Mouse (Mus musculus) ES-E14 (cell line): ENCODE measurements around the gene Rhbdd3. TPM values are rescaled to one million over a fixed set of nuclear protein-coding genes. Genes with fewer than 3 reads are reported as not detected.

Source experiments
- DNase-seq: peaks from one replicate; pipeline ENCODE4 v3.0.0-alpha.2; 2013; ENCODE audit warnings: low read depth, low spot score
- H3K27ac ChIP-seq: 2 replicates; pipeline ENCODE4 v1.5.1; 2012; ENCODE audit warnings: low read depth, mild to moderate bottlenecking, low read length, moderate library complexity, mixed read lengths; ENCODE audit not compliant: poor library complexity, insufficient read depth, severe bottlenecking
- H3K36me3 ChIP-seq: 2 replicates; pipeline ENCODE4 v1.6.1; 2012; ENCODE audit warnings: mild to moderate bottlenecking, low read length, moderate library complexity, mixed read lengths; ENCODE audit not compliant: control insufficient read depth, poor library complexity, insufficient read depth, severe bottlenecking
- H3K4me1 ChIP-seq, 2 experiments: fragments of 150-350 bp in 1 of 2; sonication (generic) in 1 of 2; 2 replicates each; pipeline ENCODE4 v1.6.1; 2012; ENCODE audit warnings: low read length in 2 of 2, mild to moderate bottlenecking in 1 of 2, mixed read lengths in 1 of 2; ENCODE audit not compliant: control insufficient read depth in 2 of 2, insufficient read depth in 2 of 2, poor library complexity in 1 of 2
- H3K4me3 ChIP-seq, 2 experiments: fragments of 150-350 bp in 1 of 2; sonication (generic) in 1 of 2; 2 replicates each; pipeline ENCODE4 v1.5.1; 2012; ENCODE audit warnings: low read length in 2 of 2, low read depth in 1 of 2, mild to moderate bottlenecking in 1 of 2, mixed read lengths in 1 of 2; ENCODE audit not compliant: insufficient read depth in 1 of 2, poor library complexity in 1 of 2, severe bottlenecking in 1 of 2
- H3K9ac ChIP-seq: 2 replicates; pipeline ENCODE4 v1.6.1; 2012; ENCODE audit warnings: low read depth, mild to moderate bottlenecking, low read length, mixed read lengths; ENCODE audit not compliant: poor library complexity, insufficient read depth, severe bottlenecking
- H3K9me3 ChIP-seq: fragments of 150-350 bp; sonication (generic); 2 replicates; pipeline ENCODE4 v1.6.1; 2012; ENCODE audit warnings: low read depth, mild to moderate bottlenecking, low read length; ENCODE audit not compliant: control insufficient read depth, insufficient read depth
- CHD2 ChIP-seq: IDR thresholded peaks from 2 replicates; pipeline ENCODE4 v1.6.1; 2014; ENCODE audit warnings: mild to moderate bottlenecking, low read depth, low read length, inconsistent platforms
- HCFC1 ChIP-seq: IDR thresholded peaks from 2 replicates; pipeline ENCODE4 v1.6.1; 2012; ENCODE audit warnings: low read length, inconsistent platforms, borderline replicate concordance; ENCODE audit not compliant: insufficient read depth
- MAFK ChIP-seq: IDR thresholded peaks from 2 replicates; pipeline ENCODE4 v1.6.1; 2014; ENCODE audit warnings: mild to moderate bottlenecking, low read depth, low read length, inconsistent platforms; ENCODE audit not compliant: insufficient read depth
- ZC3H11A ChIP-seq: IDR thresholded peaks from 2 replicates; pipeline ENCODE4 v1.6.1; 2012; ENCODE audit warnings: low read depth, mild to moderate bottlenecking, inconsistent platforms, low read length, borderline replicate concordance
- ZNF384 ChIP-seq: IDR thresholded peaks from 2 replicates; pipeline ENCODE4 v1.6.1; 2012; ENCODE audit warnings: low read depth, low read length, inconsistent platforms
- in situ Hi-C, 2 experiments: fragments of 600-800 bp; cut with MboI; formaldehyde crosslinking; loops; one replicate each; pipeline ENCODE4 v1.15.1; 2025; ENCODE audit warnings: low sequenced_read_pairs in 2 of 2, inconsistent platforms in 1 of 2; ENCODE audit not compliant: unreplicated experiment in 2 of 2
- total RNA-seq: library from RNA; depleted of rRNA; stranded (reverse); fragments of 300-350 nt; gene quantifications from 2 replicates; pipeline ENCODE4 v1.2.3, GENCODE M21; 2012

Gene Rhbdd3
- total RNA-seq, 1 experiment, result 33.9 TPM

DNA sequence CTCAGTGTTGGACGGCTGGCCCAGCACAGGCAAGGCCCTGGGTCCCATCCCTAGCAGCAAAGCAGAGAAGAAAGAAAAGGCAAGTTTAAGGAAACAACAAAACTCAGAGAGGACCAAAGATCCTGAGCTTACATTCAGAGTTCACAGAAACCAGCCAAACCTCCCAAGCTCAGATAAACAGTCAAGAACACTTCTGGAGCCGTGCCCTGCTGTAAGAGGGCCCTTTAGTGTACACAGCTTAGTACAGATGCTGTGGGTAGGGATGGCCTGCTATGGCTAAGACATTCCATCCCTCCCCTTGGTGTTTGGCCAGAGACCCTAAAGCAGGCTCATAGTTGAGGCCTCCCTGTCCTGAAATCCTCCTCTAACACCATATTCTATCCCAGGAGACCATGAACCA, 39.9 kb downstream of the Rhbdd3 start:
- Histone ChIP-seq H3K4me3 (no peak overlapping the region), H3K9ac (no peak overlapping the region), H3K9me3 (no peaks in the 10 kb centered on the region), H3K4me1 (peaks cover 2 to 6% of the 10 kb centered on the region in 2 experiments; a peak in 1 of 4 replicates), H3K27ac (no peak overlapping the region), H3K36me3 (no peaks in the 10 kb centered on the region)
- in situ Hi-C loops, result no loop called here
- no peak for DNase-seq
- TF ChIP-seq MAFK, result no peak
- no peak for TF ChIP-seq CHD2
- TF ChIP-seq HCFC1, result no peak
- no peak for TF ChIP-seq ZC3H11A

DNA sequence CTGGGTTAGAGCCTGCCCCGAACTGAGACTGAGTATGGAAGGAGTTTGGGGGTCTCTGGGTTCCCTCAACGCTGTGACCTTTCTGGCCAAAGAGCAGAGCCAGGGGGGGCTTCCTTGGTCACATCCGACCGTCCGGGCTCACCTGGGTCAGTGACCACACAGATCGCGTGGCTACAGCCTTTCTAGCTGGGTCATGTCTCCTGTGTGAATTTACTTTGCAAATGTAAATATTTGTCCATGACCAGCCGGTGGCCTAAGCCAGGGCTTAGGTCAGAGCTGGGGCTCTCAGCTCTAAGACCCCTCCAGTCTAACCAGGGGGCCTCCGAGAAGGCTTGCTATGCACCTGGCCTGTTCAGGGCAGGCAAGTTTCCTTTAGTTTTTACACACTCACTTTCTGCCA, 40.6 kb downstream of the Rhbdd3 start:
- Histone ChIP-seq H3K36me3 (no peaks in the 10 kb centered on the region), H3K9me3 (no peaks in the 10 kb centered on the region), H3K27ac (no peak overlapping the region), H3K4me3 (no peak overlapping the region), H3K4me1 (peaks cover 2 to 6% of the 10 kb centered on the region in 2 experiments; a peak in 1 of 4 replicates), H3K9ac (no peak overlapping the region)
- no peak for TF ChIP-seq ZC3H11A
- no peak for TF ChIP-seq MAFK
- no peak for TF ChIP-seq ZNF384
- no peak for TF ChIP-seq CHD2
- no peak for TF ChIP-seq HCFC1
- DNase-seq, result no peak
- in situ Hi-C loops, result no loop called here

DNA sequence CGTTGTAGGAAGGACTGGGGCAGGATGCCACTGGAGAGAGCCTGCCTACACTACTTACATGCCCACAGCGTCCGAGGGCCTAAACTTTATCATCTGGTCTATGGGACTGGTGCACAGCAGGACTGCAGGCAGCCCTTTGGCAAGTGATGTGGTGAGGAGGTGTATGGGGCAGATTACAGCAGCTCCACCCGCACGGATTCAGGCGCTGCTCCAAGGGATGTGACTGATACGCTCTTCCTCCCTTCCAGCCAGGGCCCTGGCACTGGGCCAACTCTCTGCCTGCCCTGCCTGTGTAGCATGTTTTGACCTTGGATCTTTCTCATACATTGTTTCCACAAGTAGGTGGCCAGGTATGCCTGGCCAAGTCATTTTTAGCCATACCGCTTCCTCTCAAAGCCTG, 41.9 kb downstream of the Rhbdd3 start:
- DNase-seq, result no peak
- Histone ChIP-seq H3K27ac (no peak overlapping the region), H3K4me3 (no peak overlapping the region), H3K9ac (no peak overlapping the region; the same call in 1 of the 2 replicates), H3K36me3 (no peaks in the 10 kb centered on the region), H3K9me3 (no peaks in the 10 kb centered on the region), H3K4me1 (peaks cover 2 to 6% of the 10 kb centered on the region in 2 experiments; a peak in 1 of 4 replicates)
- no peak for TF ChIP-seq ZC3H11A
- no peak for TF ChIP-seq MAFK
- TF ChIP-seq ZNF384, result no peak
- no peak for TF ChIP-seq CHD2
- TF ChIP-seq HCFC1, result no peak
- in situ Hi-C loops, result no loop called here

GRCm38 (mm10) chr11:5141252-5141651, 42.5 kb downstream of the Rhbdd3 start:
- in situ Hi-C loops, result no loop called here
- no peak for TF ChIP-seq ZC3H11A
- TF ChIP-seq MAFK, result no peak
- no peak for TF ChIP-seq ZNF384
- TF ChIP-seq HCFC1, result no peak
- TF ChIP-seq CHD2, result no peak
- DNase-seq, result no peak
- no peaks in the 10 kb centered on the region for H3K36me3 ChIP-seq
- no peaks in the 10 kb centered on the region for H3K9me3 ChIP-seq
- H3K4me3 ChIP-seq, result no peak overlapping the region
- no peak overlapping the region for H3K9ac ChIP-seq
- no peak overlapping the region for H3K27ac ChIP-seq
- peaks cover 2 to 6% of the 10 kb centered on the region in 2 experiments; a peak in 1 of 4 replicates for H3K4me1 ChIP-seq

GRCm38 (mm10) chr11:5141965-5142364, 43.2 kb downstream of the Rhbdd3 start:
- Histone ChIP-seq H3K9ac (no peak overlapping the region), H3K9me3 (no peaks in the 10 kb centered on the region), H3K4me3 (no peak overlapping the region), H3K27ac (no peak overlapping the region), H3K36me3 (no peaks in the 10 kb centered on the region), H3K4me1 (peaks cover 2 to 6% of the 10 kb centered on the region in 2 experiments; a peak in 1 of 4 replicates)
- in situ Hi-C loops, result no loop called here
- no peak for DNase-seq
- TF ChIP-seq MAFK (no peak), ZNF384 (no peak), HCFC1 (no peak), CHD2 (no peak), ZC3H11A (no peak)
